Mouse (Mus musculus) heart, embryonic 14.5 days (tissue): ENCODE results near the gene Vps51. TPM values are rescaled to one million over a fixed set of nuclear protein-coding genes. Genes with fewer than 3 reads are reported as not detected.

Experiments used
- ATAC-seq: fragments of 200-750 bp; cut with Nextera tagmentation; 2 replicates; pipeline ENCODE4 v1.8.0; 2017; ENCODE audit warnings: low read depth, moderate TSS enrichment; ENCODE audit not compliant: insufficient number of reproducible peaks, insufficient read depth, low FRiP score
- H3K27ac ChIP-seq, 2 experiments: fragments of 200-500 bp in 1 of 2; fragments of 300-500 bp in 1 of 2; sonication (generic) in 1 of 2; replicated peaks in 1 of 2; 2 replicates each; pipeline ENCODE4 v1.5.1; 2012 to 2014; ENCODE audit warnings: low read depth in 2 of 2, low read length in 2 of 2, control low read depth in 1 of 2, mild to moderate bottlenecking in 1 of 2, mixed read lengths in 1 of 2; ENCODE audit not compliant: control insufficient read depth in 1 of 2, insufficient read depth in 1 of 2
- H3K27me3 ChIP-seq: fragments of 300-500 bp; sonication (generic); 2 replicates; pipeline ENCODE4 v1.6.1; 2014; ENCODE audit warnings: mild to moderate bottlenecking, low read length, control low read depth; ENCODE audit not compliant: control insufficient read depth, insufficient read depth
- H3K36me3 ChIP-seq: fragments of 300-500 bp; sonication (generic); 2 replicates; pipeline ENCODE4 v1.6.1; 2014; ENCODE audit warnings: mild to moderate bottlenecking, control low read depth, low read length, mixed read lengths; ENCODE audit not compliant: control insufficient read depth, insufficient read depth
- H3K4me1 ChIP-seq, 2 experiments: fragments of 200-500 bp in 1 of 2; fragments of 300-500 bp in 1 of 2; sonication (generic) in 1 of 2; 2 replicates each; pipeline ENCODE4 v1.6.1; 2012 to 2014; ENCODE audit warnings: low read length in 2 of 2, control low read depth in 1 of 2, mixed read lengths in 1 of 2; ENCODE audit not compliant: control insufficient read depth in 2 of 2, insufficient read depth in 2 of 2
- H3K4me2 ChIP-seq: fragments of 300-500 bp; sonication (generic); 2 replicates; pipeline ENCODE4 v1.6.1; 2014; ENCODE audit warnings: mild to moderate bottlenecking, low read length
- H3K4me3 ChIP-seq, 2 experiments: fragments of 200-500 bp in 1 of 2; fragments of 300-500 bp in 1 of 2; sonication (generic) in 1 of 2; 2 replicates each; pipeline ENCODE4 v1.5.1; 2012 to 2014; ENCODE audit warnings: low read length in 2 of 2, mild to moderate bottlenecking in 2 of 2, control low read depth in 1 of 2, low read depth in 1 of 2, moderate library complexity in 1 of 2; ENCODE audit not compliant: control insufficient read depth in 1 of 2, insufficient read depth in 1 of 2
- H3K9ac ChIP-seq: fragments of 300-500 bp; sonication (generic); 2 replicates; pipeline ENCODE4 v1.6.1; 2014; ENCODE audit warnings: mild to moderate bottlenecking, low read length
- H3K9me3 ChIP-seq: fragments of 300-500 bp; sonication (generic); 2 replicates; pipeline ENCODE4 v1.6.1; 2016; ENCODE audit warnings: low read length, control low read depth; ENCODE audit not compliant: control insufficient read depth
- WGBS: fragments of 180-500 bp; shearing (Covaris S2); extraction: QIAGEN DNeasy Blood & Tissue Kit; methylation state at CpG from one replicate; pipeline ENCODE4 v1.1.7; 2014; 5-methylcytosine and 5-hydroxymethylcytosine counted together
- polyA plus RNA-seq: library from polyadenylated mRNA; unstranded; fragments of >200 nt; fragmentation: Nextera tagmentation; extraction: Ambion mirVana; gene quantifications from 2 replicates; pipeline ENCODE4 v1.2.1, GENCODE M21; 2014

Gene Vps51
- polyA plus RNA-seq, 1 experiment from 2014 or later, result 44.8 TPM

DNA sequence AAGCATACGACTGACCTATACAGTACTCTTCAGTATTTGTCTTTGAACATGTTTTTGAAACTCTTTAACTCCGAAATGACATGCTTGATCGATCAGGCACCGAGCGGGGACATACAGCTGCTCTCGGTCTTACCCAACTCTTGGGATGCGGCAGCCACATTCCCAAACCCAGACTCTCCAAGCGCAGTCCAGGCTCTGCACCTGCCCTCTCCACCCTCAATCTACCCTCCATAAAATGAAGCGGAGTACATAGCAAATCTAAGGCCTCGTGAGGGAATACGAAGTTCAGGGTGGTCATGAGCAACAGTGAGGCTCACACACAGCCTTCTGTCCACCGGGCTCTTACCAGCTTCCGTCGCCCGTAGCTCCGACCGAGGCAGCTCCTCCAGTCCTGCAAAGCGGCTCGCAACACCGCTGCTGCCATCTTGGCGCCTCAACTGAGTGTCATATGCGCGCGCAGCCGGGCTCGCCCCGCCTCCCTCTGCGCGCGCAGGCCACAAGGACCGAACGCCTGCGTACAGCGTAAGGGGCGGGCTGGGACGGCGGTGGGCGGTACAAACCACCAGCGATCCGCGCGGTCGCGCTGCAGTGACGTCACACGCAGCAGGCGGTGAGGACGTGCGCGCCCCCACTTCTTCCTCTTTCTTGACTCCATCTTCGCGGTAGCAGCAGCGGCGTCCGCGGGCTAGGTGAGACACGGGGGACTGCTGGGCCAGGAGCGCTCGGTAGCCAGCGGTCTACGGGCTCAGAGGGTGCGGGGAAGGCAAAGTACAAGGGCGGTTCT lies 19.5 kb downstream of the Vps51 start, which contains the start of the genes Mrpl49 and Fau:
Gene Mrpl49 (minus strand): TSS at position 473 of the 784 bp plus-strand sequence.
Gene Fau (plus strand): TSS at position 532 of the 784 bp plus-strand sequence.
- H3K9ac ChIP-seq, result peak within 1 kb of the TSS; percentile 94
- peak within 1 kb of the TSS; percentile 61 to 82 for H3K27ac ChIP-seq
- under 1% methylated on average over 62 of the region's 63 CpGs for WGBS
- peak within 1 kb of the TSS; percentile 87 for H3K4me2 ChIP-seq
- no peaks in the 10 kb centered on the region for H3K27me3 ChIP-seq
- peak within 1 kb of the TSS; percentile 88 to 91 for H3K4me3 ChIP-seq
- peak; percentile 89 for ATAC-seq
- H3K36me3 ChIP-seq, result peaks cover 53% of the 10 kb centered on the region
- no peaks in the 10 kb centered on the region for H3K9me3 ChIP-seq
- peaks cover 8 to 29% of the 10 kb centered on the region in 2 experiments for H3K4me1 ChIP-seq

DNA sequence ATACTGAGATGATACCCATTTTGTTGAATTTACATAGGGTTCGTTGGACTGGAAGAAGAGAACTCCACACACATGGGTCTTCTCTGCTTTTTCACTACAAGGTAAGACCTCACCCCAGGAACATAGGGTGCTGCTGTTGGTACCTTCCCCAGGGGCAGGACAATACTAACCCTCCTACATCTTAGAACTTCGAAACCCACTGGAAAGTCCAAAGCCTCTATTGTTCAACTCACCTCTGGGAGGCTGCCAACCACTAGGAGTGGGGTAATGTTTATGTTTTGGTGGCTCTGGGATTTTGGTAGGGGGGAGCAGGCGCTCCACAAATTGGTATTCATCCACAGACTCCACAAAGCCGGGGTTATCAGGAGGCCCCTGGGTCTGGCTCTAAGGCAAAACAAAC lies 20.3 kb downstream of the Vps51 start:
- Histone ChIP-seq H3K4me1 (peaks cover 2 to 20% of the 10 kb centered on the region in 2 experiments; a peak in 3 of 4 replicates), H3K4me2 (peak overlapping the region; percentile 87), H3K9ac (peak overlapping the region; percentile 94), H3K27ac (peak overlapping the region in 1 of 2 experiments; percentile 58; a peak in 1 of 4 replicates), H3K9me3 (no peaks in the 10 kb centered on the region), H3K4me3 (peak overlapping the region; percentile 88 to 91), H3K36me3 (peaks cover 61% of the 10 kb centered on the region), H3K27me3 (no peaks in the 10 kb centered on the region)
- no peak for ATAC-seq
- WGBS, result 64% methylated on average over 4 of the region's 4 CpGs

- no peaks in the 10 kb centered on the region for H3K9me3 ChIP-seq
- 77% methylated on average over 5 of the region's 5 CpGs for whole genome bisulfite sequencing
- H3K4me1 ChIP-seq, result peaks cover 2 to 17% of the 10 kb centered on the region in 2 experiments; a peak in 3 of 4 replicates
- no peak overlapping the region for H3K9ac ChIP-seq
- H3K4me3 ChIP-seq, result no peak overlapping the region
- no peaks in the 10 kb centered on the region for H3K27me3 ChIP-seq
- no peak for ATAC-seq
- H3K36me3 ChIP-seq, result peaks cover 78% of the 10 kb centered on the region
- H3K27ac ChIP-seq, result no peak overlapping the region
- no peak overlapping the region for H3K4me2 ChIP-seq
Observed at GRCm38 (mm10) chr19:6054296-6054695, 22.7 kb downstream of the Vps51 start.

DNA sequence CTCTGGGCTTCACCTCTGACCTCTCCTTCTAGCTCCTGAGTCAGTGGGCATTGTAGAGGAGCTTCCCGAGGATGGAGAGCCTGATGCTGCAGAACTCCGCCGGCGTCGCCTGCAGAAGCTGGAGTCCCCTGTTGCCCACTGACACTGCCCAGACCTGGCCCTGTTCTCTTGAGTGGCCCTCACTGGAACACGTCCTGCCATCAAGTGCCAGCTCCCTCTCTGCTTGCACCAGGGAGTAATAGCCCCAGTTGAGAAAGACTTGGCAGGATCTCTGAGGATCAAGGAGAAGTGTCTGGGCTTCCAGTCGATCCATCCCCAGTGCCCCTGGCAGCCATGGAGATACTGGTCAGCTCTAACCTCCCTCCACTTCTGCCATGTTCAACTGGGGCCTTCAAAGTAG lies 24.5 kb downstream of the Vps51 start:
- WGBS, result 78% methylated on average over 7 of the region's 7 CpGs
- Histone ChIP-seq H3K9me3 (no peaks in the 10 kb centered on the region), H3K4me1 (peaks cover 7 to 18% of the 10 kb centered on the region in 2 experiments), H3K27ac (no peak overlapping the region), H3K4me2 (no peak overlapping the region), H3K27me3 (no peaks in the 10 kb centered on the region), H3K36me3 (peaks cover 82% of the 10 kb centered on the region), H3K4me3 (no peak overlapping the region), H3K9ac (no peak overlapping the region)
- no peak for ATAC-seq

DNA sequence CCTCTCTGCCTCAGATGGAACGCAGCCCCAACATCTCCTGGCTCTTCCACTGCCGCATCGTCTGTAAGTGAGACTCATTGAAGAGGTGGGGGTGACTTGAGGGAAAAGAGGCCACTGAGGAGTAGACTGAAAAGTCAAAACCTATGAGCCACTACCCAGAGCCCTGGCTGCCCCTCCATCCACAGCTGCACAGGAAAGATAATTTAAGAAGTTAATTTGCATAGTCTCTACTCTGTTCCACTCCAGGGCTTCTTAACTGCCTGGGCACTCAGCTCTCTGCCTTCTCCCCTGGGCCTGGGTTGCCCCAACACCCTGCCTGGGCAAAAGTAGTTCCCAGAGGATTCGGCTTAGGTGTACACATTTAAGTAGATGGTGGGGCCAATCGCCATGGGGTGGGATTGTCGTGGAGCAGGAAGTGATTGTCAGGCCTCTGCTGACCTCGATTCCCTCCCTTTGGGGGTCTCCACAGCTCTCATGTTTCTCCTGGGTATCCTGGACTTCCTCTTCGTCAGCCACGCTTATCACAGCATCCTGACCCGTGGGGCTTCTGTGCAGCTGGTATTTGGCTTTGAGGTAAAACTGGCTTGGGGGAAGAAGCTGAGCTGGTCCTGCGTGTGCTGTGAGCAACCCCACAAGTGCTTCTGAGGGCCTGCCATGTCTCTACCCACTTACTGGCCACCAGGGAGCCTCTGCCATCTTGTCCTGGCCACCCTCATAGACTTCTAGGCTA lies 28.2 kb downstream of the Vps51 start:
- peaks cover 59% of the 10 kb centered on the region for H3K36me3 ChIP-seq
- H3K9ac ChIP-seq, result no peak overlapping the region
- 81% methylated on average over 11 of the region's 11 CpGs for WGBS

GRCm38 (mm10) chr19:6047899-6048166 lies 29.2 kb downstream of the Vps51 start:
- Histone ChIP-seq H3K4me2 (peak overlapping the region; percentile 89), H3K4me1 (peaks cover 6 to 19% of the 10 kb centered on the region in 2 experiments; a peak in 3 of 4 replicates), H3K27me3 (no peaks in the 10 kb centered on the region), H3K4me3 (peak overlapping the region; percentile 88 to 90), H3K9ac (peak overlapping the region; percentile 91), H3K9me3 (no peaks in the 10 kb centered on the region), H3K36me3 (peaks cover 48% of the 10 kb centered on the region), H3K27ac (no peak overlapping the region; a peak in 1 of 4 replicates)
- no peak for ATAC-seq
- 80% methylated on average over 8 of the region's 8 CpGs for WGBS

More for the DNA sequence above, 28.2 kb downstream of the Vps51 start:
- Histone ChIP-seq H3K4me1 (peaks cover 6 to 19% of the 10 kb centered on the region in 2 experiments; a peak in 3 of 4 replicates), H3K27ac (no peak overlapping the region), H3K4me2 (no peak overlapping the region), H3K9me3 (no peaks in the 10 kb centered on the region), H3K4me3 (no peak overlapping the region), H3K27me3 (no peaks in the 10 kb centered on the region)
- no peak for ATAC-seq

GRCm38 (mm10) chr19:6047154-6047898 lies 29.7 kb downstream of the Vps51 start:
- Histone ChIP-seq H3K9me3 (no peaks in the 10 kb centered on the region), H3K4me3 (peak overlapping the region; percentile 88 to 90), H3K9ac (peak overlapping the region; percentile 91), H3K36me3 (peaks cover 43% of the 10 kb centered on the region), H3K27ac (peak overlapping the region; percentile 99), H3K27me3 (no peaks in the 10 kb centered on the region), H3K4me2 (peak overlapping the region; percentile 89), H3K4me1 (peaks cover 6 to 19% of the 10 kb centered on the region in 2 experiments; a peak in 3 of 4 replicates)
- WGBS, result 2% methylated on average over 44 of the region's 44 CpGs
- ATAC-seq, result peak; percentile 5
